Mouse (Mus musculus) CH12.LX (cell line): ENCODE data around the gene BC107364. TPM values are rescaled to one million over a fixed set of nuclear protein-coding genes. Genes with fewer than 3 reads are reported as not detected.
A peak's percentile ranks its signal among the peaks of the same experiment; 100 is the strongest.

Experiments
- DNase-seq: peaks from one replicate; pipeline ENCODE4 v3.0.0-alpha.2; 2013; ENCODE audit errors: extremely low read depth
- H3K27ac ChIP-seq: 2 replicates; pipeline ENCODE4 v1.5.1; 2012; ENCODE audit warnings: low read depth, mild to moderate bottlenecking, control low read depth, moderate library complexity; ENCODE audit not compliant: insufficient read depth
- H3K27me3 ChIP-seq: replicated peaks from 2 replicates; pipeline ENCODE3; 2012; ENCODE audit warnings: inconsistent platforms
- H3K36me3 ChIP-seq, 2 experiments: replicated peaks in 1 of 2; 2 replicates each; pipeline versions ENCODE3 to v1.6.1; 2012; ENCODE audit warnings: inconsistent platforms in 1 of 2, low read length in 1 of 2, mild to moderate bottlenecking in 1 of 2, mixed read lengths in 1 of 2, moderate library complexity in 1 of 2; ENCODE audit not compliant: control insufficient read depth in 1 of 2, insufficient read depth in 1 of 2
- H3K4me1 ChIP-seq, 2 experiments: 2 replicates each; pipeline ENCODE4 v1.6.1; 2012; ENCODE audit warnings: inconsistent platforms in 1 of 2, moderate library complexity in 1 of 2; ENCODE audit not compliant: insufficient read depth in 2 of 2, control insufficient read depth in 1 of 2
- H3K4me2 ChIP-seq: 2 replicates; pipeline ENCODE4 v1.6.1; 2012; ENCODE audit warnings: low read depth, mild to moderate bottlenecking, control low read depth; ENCODE audit not compliant: poor library complexity, insufficient read depth, severe bottlenecking
- H3K4me3 ChIP-seq, 3 experiments: fragments of 150-350 bp in 1 of 3; sonication (generic) in 1 of 3; replicated peaks in 1 of 3; 2 replicates each; pipeline versions ENCODE3 to v1.5.1; 2011 to 2012; ENCODE audit warnings: low read depth in 2 of 3, low read length in 2 of 3, mild to moderate bottlenecking in 2 of 3, moderate library complexity in 2 of 3, control low read depth in 1 of 3, improper control_type of control experiment in 1 of 3, inconsistent platforms in 1 of 3, mixed read lengths in 1 of 3; ENCODE audit not compliant: poor library complexity in 1 of 3
- H3K79me2 ChIP-seq: replicated peaks from 2 replicates; pipeline ENCODE4 v1.6.1; 2012; ENCODE audit warnings: mild to moderate bottlenecking, moderate library complexity; ENCODE audit not compliant: control insufficient read depth, poor library complexity, insufficient read depth, severe bottlenecking; ENCODE audit errors: extremely low read depth
- H3K9ac ChIP-seq: 2 replicates; pipeline ENCODE4 v1.6.1; 2012; ENCODE audit warnings: low read depth, mild to moderate bottlenecking, control low read depth, moderate library complexity; ENCODE audit not compliant: insufficient read depth
- H3K9me3 ChIP-seq: replicated peaks from 2 replicates; pipeline ENCODE3; 2012; ENCODE audit warnings: low read length, inconsistent platforms, mixed read lengths
- BHLHE40 ChIP-seq: IDR thresholded peaks from 2 replicates; pipeline ENCODE4 v1.6.1; 2011; ENCODE audit warnings: mild to moderate bottlenecking, low read depth, low read length, improper control_type of control experiment
- CHD1 ChIP-seq: IDR thresholded peaks from 2 replicates; pipeline ENCODE4 v1.6.1; 2012; ENCODE audit warnings: low read depth, low read length, improper control_type of control experiment, inconsistent platforms
- CHD2 ChIP-seq: IDR thresholded peaks from 2 replicates; pipeline ENCODE4 v1.6.1; 2011; ENCODE audit warnings: low read length, improper control_type of control experiment
- CTCF ChIP-seq, 2 experiments: IDR thresholded peaks in 1 of 2; conservative IDR thresholded peaks in 1 of 2; 2 replicates each; pipeline ENCODE4 v1.5.1; 2011 to 2012; ENCODE audit warnings: low read depth in 2 of 2, low read length in 2 of 2, improper control_type of control experiment in 1 of 2, inconsistent platforms in 1 of 2, mild to moderate bottlenecking in 1 of 2, moderate library complexity in 1 of 2
- E2F4 ChIP-seq: IDR thresholded peaks from 2 replicates; pipeline ENCODE4 v1.6.1; 2011; ENCODE audit warnings: low read depth, low read length, improper control_type of control experiment; ENCODE audit not compliant: insufficient replicate concordance
- ELF1 ChIP-seq: IDR thresholded peaks from 2 replicates; pipeline ENCODE4 v1.6.1; 2014; ENCODE audit warnings: low read depth, mild to moderate bottlenecking, inconsistent platforms, low read length, improper control_type of control experiment
- GABPA ChIP-seq: IDR thresholded peaks from 2 replicates; pipeline ENCODE4 v1.6.1; 2012; ENCODE audit warnings: low read depth, low read length, improper control_type of control experiment, inconsistent platforms; ENCODE audit not compliant: insufficient replicate concordance
- JUN ChIP-seq: IDR thresholded peaks from 2 replicates; pipeline ENCODE4 v1.6.1; 2011; ENCODE audit warnings: low read depth, mild to moderate bottlenecking, low read length, improper control_type of control experiment, moderate library complexity; ENCODE audit not compliant: insufficient read depth
- JUND ChIP-seq: conservative IDR thresholded peaks from 2 replicates; pipeline ENCODE4 v1.6.1; 2011; ENCODE audit warnings: low read depth, low read length, improper control_type of control experiment
- MEF2A ChIP-seq: IDR thresholded peaks from 2 replicates; pipeline ENCODE4 v1.6.1; 2014; ENCODE audit warnings: low read depth, mild to moderate bottlenecking, inconsistent platforms, low read length, improper control_type of control experiment, borderline replicate concordance
- MXI1 ChIP-seq: IDR thresholded peaks from 2 replicates; pipeline ENCODE4 v1.6.1; 2011; ENCODE audit warnings: mild to moderate bottlenecking, low read depth, low read length, improper control_type of control experiment
- NELFE ChIP-seq: IDR thresholded peaks from 2 replicates; pipeline ENCODE4 v1.6.1; 2011; ENCODE audit warnings: low read depth, low read length, improper control_type of control experiment
- NRF1 ChIP-seq: IDR thresholded peaks from 2 replicates; pipeline ENCODE4 v1.6.1; 2014; ENCODE audit warnings: low read depth, mild to moderate bottlenecking, inconsistent platforms, low read length, improper control_type of control experiment, moderate library complexity
- PAX5 ChIP-seq: IDR thresholded peaks from 2 replicates; pipeline ENCODE4 v1.6.1; 2012; ENCODE audit warnings: low read length, inconsistent platforms, mixed read lengths
- POLR2A ChIP-seq: IDR thresholded peaks from 2 replicates; pipeline ENCODE4 v1.6.1; 2011; ENCODE audit warnings: low read depth, mild to moderate bottlenecking, improper control_type of control experiment, low read length
- POLR2AphosphoS2 ChIP-seq: IDR thresholded peaks from 2 replicates; pipeline ENCODE4 v1.6.1; 2011; ENCODE audit warnings: low read depth, low read length, improper control_type of control experiment
- TCF12 ChIP-seq: IDR thresholded peaks from 2 replicates; pipeline ENCODE4 v1.6.1; 2014; ENCODE audit warnings: low read depth, mild to moderate bottlenecking, inconsistent platforms, low read length, improper control_type of control experiment
- UBTF ChIP-seq: IDR thresholded peaks from 2 replicates; pipeline ENCODE4 v1.6.1; 2012; ENCODE audit warnings: low read depth, mild to moderate bottlenecking, inconsistent platforms, low read length, improper control_type of control experiment, moderate library complexity
- USF2 ChIP-seq: conservative IDR thresholded peaks from 2 replicates; pipeline ENCODE4 v1.6.1; 2011; ENCODE audit warnings: low read depth, low read length, improper control_type of control experiment
- ZC3H11A ChIP-seq: IDR thresholded peaks from 2 replicates; pipeline ENCODE4 v1.6.1; 2012; ENCODE audit warnings: low read depth, mild to moderate bottlenecking, inconsistent platforms, low read length, improper control_type of control experiment
- ZKSCAN1 ChIP-seq: IDR thresholded peaks from 2 replicates; pipeline ENCODE4 v1.6.1; 2012; ENCODE audit warnings: low read depth, inconsistent platforms, low read length, improper control_type of control experiment, borderline replicate concordance
- ZMIZ1 ChIP-seq: IDR thresholded peaks from 2 replicates; pipeline ENCODE4 v1.6.1; 2012; ENCODE audit warnings: low read depth, mild to moderate bottlenecking, inconsistent platforms, low read length, improper control_type of control experiment
- dilution Hi-C: fragments of 300-500 bp; cut with MboI; formaldehyde crosslinking; loops from 2 replicates; pipeline ENCODE4 v1.14.3; 2020; ENCODE audit warnings: low sequenced_read_pairs; ENCODE audit not compliant: extremely low pct_unique_long_range_greater_than_20kb, extremely low pct_ligation_motif_present
- in situ Hi-C: fragments of 300-500 bp; cut with MboI; formaldehyde crosslinking; loops from 3 replicates; pipeline ENCODE4 v1.14.3; 2019; ENCODE audit warnings: low sequenced_read_pairs, low pct_ligation_motif_present, low pct_unique_long_range_greater_than_20kb, mixed read lengths
- polyA plus RNA-seq: library from polyadenylated mRNA; unstranded; fragments of >175 nt; gene quantifications from 2 replicates; pipeline ENCODE4 v1.2.1, GENCODE M21; 2012; ENCODE audit warnings: low read depth; ENCODE audit not compliant: insufficient read length
- total RNA-seq, 2 experiments: library from RNA; depleted of rRNA; stranded (reverse); fragments of 300-350 nt in 1 of 2; fragments of >200 nt in 1 of 2; gene quantifications; 2 replicates each; pipeline ENCODE4 v1.2.3; 2012 to 2014

BC107364 gene
- total and polyA plus RNA-seq, 3 experiments, result 0.13 TPM; not detected in 2

- peaks cover 0 to 19% of the 10 kb centered on the region in 2 experiments; a peak in 2 of 4 replicates for H3K4me1 ChIP-seq
- peak; percentile 29 for DNase-seq
- peaks cover 2% of the 10 kb centered on the region for H3K9me3 ChIP-seq
- H3K9ac ChIP-seq, result no peak overlapping the region
- peaks cover 24% of the 10 kb centered on the region for H3K27me3 ChIP-seq
- no peaks in the 10 kb centered on the region for H3K36me3 ChIP-seq
- no peak overlapping the region for H3K27ac ChIP-seq
- H3K4me3 ChIP-seq, result no peak overlapping the region
- dilution Hi-C loops, result no loop called here
- no peaks in the 10 kb centered on the region for H3K79me2 ChIP-seq
- in situ Hi-C loops, result no loop called here
- H3K4me2 ChIP-seq, result peak overlapping the region; percentile 87
- TF ChIP-seq ELF1 (no peak), CHD1 (no peak)
Measured at GRCm38 (mm10) chr3:96485361-96485760, 33.3 kb upstream of the BC107364 start.

GRCm38 (mm10) chr3:96484921-96485320, 32.8 kb upstream of the BC107364 start:
- Histone ChIP-seq H3K27ac (no peak overlapping the region), H3K27me3 (peaks cover 24% of the 10 kb centered on the region), H3K9ac (no peak overlapping the region), H3K4me1 (peaks cover 0 to 19% of the 10 kb centered on the region in 2 experiments; a peak in 2 of 4 replicates), H3K79me2 (no peaks in the 10 kb centered on the region), H3K9me3 (peaks cover 2% of the 10 kb centered on the region), H3K4me3 (no peak overlapping the region), H3K4me2 (peak overlapping the region; percentile 25; the same call in 1 of the 2 replicates), H3K36me3 (no peaks in the 10 kb centered on the region)
- in situ Hi-C loops, result no loop called here
- DNase-seq, result no peak
- dilution Hi-C loops, result no loop called here
- TF ChIP-seq UBTF (no peak), MXI1 (no peak), ZKSCAN1 (no peak), PAX5 (no peak), ZMIZ1 (no peak), JUND (no peak), MEF2A (no peak), POLR2AphosphoS2 (no peak), TCF12 (no peak), GABPA (no peak), USF2 (no peak), NELFE (no peak), JUN (no peak), POLR2A (no peak), E2F4 (no peak), NRF1 (no peak), BHLHE40 (no peak), ZC3H11A (no peak), CTCF (conservative IDR thresholded peaks at IDR 0.05 in 1 of 2, IDR thresholded peaks at IDR 0.05 in 1 of 2; ENCODE audit: low read depth in 2 of 2, low read length in 2 of 2) (no peak), CHD2 (no peak)
